Mouse (Mus musculus) stomach, embryonic 16.5 days (tissue): Measurements from ENCODE around the gene Lif. TPM values are rescaled to one million over a fixed set of nuclear protein-coding genes. Genes with fewer than 3 reads are reported as not detected.

Experiments
- ATAC-seq: fragments of 200-750 bp; cut with Nextera tagmentation; 2 replicates; pipeline ENCODE4 v1.8.0; 2017; ENCODE audit warnings: moderate number of reproducible peaks, moderate TSS enrichment; ENCODE audit not compliant: insufficient read depth, low FRiP score
- H3K27ac ChIP-seq: fragments of 300-500 bp; sonication (generic); 2 replicates; pipeline ENCODE4 v1.5.1; 2014; ENCODE audit warnings: low read length
- H3K27me3 ChIP-seq: fragments of 300-500 bp; sonication (generic); 2 replicates; pipeline ENCODE4 v1.6.1; 2014; ENCODE audit warnings: low read length, control low read depth, mixed read lengths; ENCODE audit not compliant: control insufficient read depth, insufficient read depth
- H3K36me3 ChIP-seq: fragments of 300-500 bp; sonication (generic); 2 replicates; pipeline ENCODE4 v1.6.1; 2014; ENCODE audit warnings: low read length; ENCODE audit not compliant: control insufficient read depth, insufficient read depth
- H3K4me1 ChIP-seq: fragments of 300-500 bp; sonication (generic); 2 replicates; pipeline ENCODE4 v1.6.1; 2014; ENCODE audit warnings: low read length, control low read depth, mixed read lengths; ENCODE audit not compliant: control insufficient read depth, insufficient read depth
- H3K4me2 ChIP-seq: fragments of 300-500 bp; sonication (generic); 2 replicates; pipeline ENCODE4 v1.6.1; 2014; ENCODE audit warnings: low read depth, low read length, mixed read lengths
- H3K4me3 ChIP-seq: fragments of 300-500 bp; sonication (generic); replicated peaks from 2 replicates; pipeline ENCODE4 v1.5.1; 2014; ENCODE audit warnings: mild to moderate bottlenecking, low read length
- H3K9ac ChIP-seq: fragments of 300-500 bp; sonication (generic); 2 replicates; pipeline ENCODE4 v1.6.1; 2014; ENCODE audit warnings: low read length
- H3K9me3 ChIP-seq: fragments of 300-500 bp; sonication (generic); replicated peaks from 2 replicates; pipeline ENCODE4 v1.6.1; 2016; ENCODE audit warnings: low read length, control low read depth; ENCODE audit not compliant: control insufficient read depth
- WGBS: fragments of 180-500 bp; shearing (Covaris S2); extraction: QIAGEN DNeasy Blood & Tissue Kit; methylation state at CpG from one replicate; pipeline ENCODE4 v1.1.7; 2014; 5-methylcytosine and 5-hydroxymethylcytosine counted together
- polyA plus RNA-seq: library from polyadenylated mRNA; unstranded; fragments of >200 nt; fragmentation: Nextera tagmentation; extraction: Ambion mirVana; gene quantifications from 2 replicates; pipeline ENCODE4 v1.2.1, GENCODE M21; 2015

Lif gene
- polyA plus RNA-seq, 1 experiment from 2014 or later = 1.1 TPM

- Histone ChIP-seq H3K9me3 (no peaks in the 10 kb centered on the region), H3K36me3 (0 out of 2 replicates have a peak, but pooled peaks cover 17% of the 10 kb centered on the region), H3K4me3 (peak within 1 kb of the TSS; percentile 57), H3K4me2 (peak within 1 kb of the TSS; percentile 97), H3K27ac (peak within 1 kb of the TSS; percentile 40), H3K27me3 (no peaks in the 10 kb centered on the region), H3K9ac (peak within 1 kb of the TSS; percentile 74), H3K4me1 (peaks cover 11% of the 10 kb centered on the region; the same call in 1 of the 2 replicates)
- ATAC-seq = peak; percentile 87
- 1% methylated on average over 56 of the region's 56 CpGs for WGBS
Measured at GRCm38 (mm10) chr11:4217914-4218629, 39.3 kb upstream of the Lif start, which contains the start of gene Castor1. Gene Castor1 (plus strand): TSS chr11:4218225.

GRCm38 (mm10) chr11:4218637-4219036 is 38.7 kb upstream of the Lif start:
- WGBS = 10% methylated on average over 6 of the region's 6 CpGs
- H3K27ac ChIP-seq = no peak overlapping the region

GRCm38 (mm10) chr11:4219317-4219751 is 38.0 kb upstream of the Lif start:
- 0 out of 2 replicates have a peak, but pooled peaks cover 9% of the 10 kb centered on the region for H3K36me3 ChIP-seq
- 0 out of 2 replicates have a peak, but pooled peaks have one; percentile 26 for ATAC-seq
- no peak overlapping the region for H3K4me3 ChIP-seq
- peaks cover 11% of the 10 kb centered on the region; the same call in 1 of the 2 replicates for H3K4me1 ChIP-seq
- H3K4me2 ChIP-seq = peak overlapping the region; percentile 97; the same call in 1 of the 2 replicates
- H3K9ac ChIP-seq = 0 out of 2 replicates have a peak overlapping the region, but pooled peaks have one; percentile 2
- H3K27ac ChIP-seq = no peak overlapping the region
- H3K27me3 ChIP-seq = no peaks in the 10 kb centered on the region
- no peaks in the 10 kb centered on the region for H3K9me3 ChIP-seq
- 9% methylated on average over 2 of the region's 2 CpGs for WGBS

More at GRCm38 (mm10) chr11:4218637-4219036, 38.7 kb upstream of the Lif start:
- Histone ChIP-seq H3K9me3 (no peaks in the 10 kb centered on the region), H3K4me3 (peak overlapping the region; percentile 57), H3K4me1 (peaks cover 11% of the 10 kb centered on the region; the same call in 1 of the 2 replicates), H3K27me3 (no peaks in the 10 kb centered on the region), H3K4me2 (peak overlapping the region; percentile 97), H3K9ac (peak overlapping the region; percentile 74), H3K36me3 (0 out of 2 replicates have a peak, but pooled peaks cover 11% of the 10 kb centered on the region)
- ATAC-seq = no peak

GRCm38 (mm10) chr11:4219908-4220307 is 37.4 kb upstream of the Lif start:
- no peak overlapping the region for H3K4me3 ChIP-seq
- H3K4me2 ChIP-seq = no peak overlapping the region
- 61% methylated on average over 9 of the region's 9 CpGs for WGBS
- peaks cover 11% of the 10 kb centered on the region; the same call in 1 of the 2 replicates for H3K4me1 ChIP-seq
- 0 out of 2 replicates have a peak, but pooled peaks cover 4% of the 10 kb centered on the region for H3K36me3 ChIP-seq
- no peak overlapping the region for H3K9ac ChIP-seq
- no peaks in the 10 kb centered on the region for H3K27me3 ChIP-seq
- ATAC-seq = no peak
- H3K27ac ChIP-seq = no peak overlapping the region
- H3K9me3 ChIP-seq = no peaks in the 10 kb centered on the region

GRCm38 (mm10) chr11:4220443-4221400 is 36.6 kb upstream of the Lif start:
- H3K9ac ChIP-seq = no peak overlapping the region
- H3K9me3 ChIP-seq = no peaks in the 10 kb centered on the region
- H3K27ac ChIP-seq = no peak overlapping the region
- H3K36me3 ChIP-seq = no peaks in the 10 kb centered on the region
- H3K4me3 ChIP-seq = no peak overlapping the region
- WGBS = 58% methylated on average over 28 of the region's 28 CpGs
- ATAC-seq = no peak
- no peaks in the 10 kb centered on the region for H3K27me3 ChIP-seq
- peaks cover 11% of the 10 kb centered on the region; the same call in 1 of the 2 replicates for H3K4me1 ChIP-seq
- no peak overlapping the region for H3K4me2 ChIP-seq

- H3K4me3 ChIP-seq = no peak overlapping the region
- H3K36me3 ChIP-seq = no peaks in the 10 kb centered on the region
- H3K27ac ChIP-seq = no peak overlapping the region
- peaks cover 11% of the 10 kb centered on the region; the same call in 1 of the 2 replicates for H3K4me1 ChIP-seq
- H3K9me3 ChIP-seq = no peaks in the 10 kb centered on the region
- ATAC-seq = no peak
- H3K9ac ChIP-seq = 0 out of 2 replicates have a peak overlapping the region, but pooled peaks have one; percentile 29
- 62% methylated on average over 17 of the region's 17 CpGs for WGBS
- H3K27me3 ChIP-seq = no peaks in the 10 kb centered on the region
- no peak overlapping the region for H3K4me2 ChIP-seq
Measured at GRCm38 (mm10) chr11:4222046-4222950, 35.1 kb upstream of the Lif start.

GRCm38 (mm10) chr11:4223393-4224188 is 33.8 kb upstream of the Lif start:
- H3K4me1 ChIP-seq = peaks cover 6% of the 10 kb centered on the region; the same call in 1 of the 2 replicates
- H3K36me3 ChIP-seq = no peaks in the 10 kb centered on the region
- WGBS = 37% methylated on average over 5 of the region's 7 CpGs
- H3K27ac ChIP-seq = no peak overlapping the region
- no peak for ATAC-seq
- H3K9ac ChIP-seq = no peak overlapping the region
- no peak overlapping the region for H3K4me3 ChIP-seq
- H3K27me3 ChIP-seq = no peaks in the 10 kb centered on the region
- no peak overlapping the region for H3K4me2 ChIP-seq
- no peaks in the 10 kb centered on the region for H3K9me3 ChIP-seq
